Mouse (Mus musculus) liver, embryonic 14.5 days (tissue): Measurements from ENCODE around the gene Serpinb2. TPM values are rescaled to one million over a fixed set of nuclear protein-coding genes. Genes with fewer than 3 reads are reported as not detected.

ENCODE experiments used
- ATAC-seq: fragments of 200-750 bp; cut with Nextera tagmentation; 2 replicates; pipeline ENCODE4 v1.8.0; 2017; ENCODE audit warnings: moderate number of reproducible peaks, mild to moderate bottlenecking, moderate library complexity; ENCODE audit not compliant: insufficient read depth
- DNase-seq, 3 experiments: peaks; one replicate each; pipeline ENCODE4 v3.0.0-alpha.2; 2012 to 2013; ENCODE audit warnings: low read depth in 3 of 3, low spot score in 3 of 3
- H3K27ac ChIP-seq: fragments of 300-500 bp; sonication (generic); 2 replicates; pipeline ENCODE4 v1.5.1; 2014; ENCODE audit warnings: moderate library complexity, mild to moderate bottlenecking, control low read depth, inconsistent platforms
- H3K27me3 ChIP-seq: fragments of 300-500 bp; sonication (generic); 2 replicates; pipeline ENCODE4 v1.6.1; 2014; ENCODE audit warnings: mild to moderate bottlenecking, low read length, moderate library complexity; ENCODE audit not compliant: control insufficient read depth, insufficient read depth
- H3K36me3 ChIP-seq: fragments of 300-500 bp; sonication (generic); replicated peaks from 2 replicates; pipeline ENCODE4 v1.6.1; 2014; ENCODE audit warnings: low read depth; ENCODE audit not compliant: control insufficient read depth, insufficient read depth
- H3K4me1 ChIP-seq, 2 experiments: fragments of 200-500 bp in 1 of 2; fragments of 300-500 bp in 1 of 2; sonication (generic) in 1 of 2; replicated peaks; 2 replicates each; pipeline ENCODE4 v1.6.1; 2012 to 2014; ENCODE audit warnings: antibody characterized with exemption in 1 of 2, inconsistent platforms in 1 of 2, low read length in 1 of 2; ENCODE audit not compliant: control insufficient read depth in 2 of 2, insufficient read depth in 2 of 2
- H3K4me2 ChIP-seq: fragments of 300-500 bp; sonication (generic); 2 replicates; pipeline ENCODE4 v1.6.1; 2014; ENCODE audit warnings: low read depth, mild to moderate bottlenecking, control low read depth, moderate library complexity
- H3K4me3 ChIP-seq, 2 experiments: fragments of 200-500 bp in 1 of 2; fragments of 300-500 bp in 1 of 2; sonication (generic) in 1 of 2; 2 replicates each; pipeline ENCODE4 v1.5.1; 2012 to 2014; ENCODE audit warnings: low read depth in 2 of 2, low read length in 2 of 2, mild to moderate bottlenecking in 2 of 2, control low read depth in 1 of 2, inconsistent platforms in 1 of 2, moderate library complexity in 1 of 2; ENCODE audit not compliant: insufficient read depth in 1 of 2
- H3K9ac ChIP-seq: fragments of 300-500 bp; sonication (generic); replicated peaks from 2 replicates; pipeline ENCODE4 v1.6.1; 2014; ENCODE audit warnings: mild to moderate bottlenecking, control low read depth, moderate library complexity
- H3K9me3 ChIP-seq: fragments of 300-500 bp; sonication (generic); 2 replicates; pipeline ENCODE4 v1.6.1; 2016; ENCODE audit warnings: low read length, mixed read lengths; ENCODE audit not compliant: control insufficient read depth
- CTCF ChIP-seq: IDR thresholded peaks from 2 replicates; pipeline ENCODE4 v1.5.1; 2016; ENCODE audit warnings: antibody characterized with exemption, low read depth, control low read depth
- EP300 ChIP-seq: IDR thresholded peaks from 2 replicates; pipeline ENCODE4 v1.6.1; 2016; ENCODE audit warnings: antibody characterized with exemption, low read depth
- WGBS: fragments of 180-500 bp; shearing (Covaris S2); extraction: QIAGEN DNeasy Blood & Tissue Kit; methylation state at CpG from one replicate; pipeline ENCODE4 v1.1.7; 2014; ENCODE audit not compliant: insufficient replicate concordance; 5-methylcytosine and 5-hydroxymethylcytosine counted together
- polyA plus RNA-seq, 2 experiments: library from polyadenylated mRNA; depleted of rRNA in 1 of 2; stranded (reverse) in 1 of 2; unstranded in 1 of 2; fragments of >200 nt; fragmentation: Nextera tagmentation in 1 of 2; extraction: Ambion mirVana in 1 of 2; gene quantifications; 2 replicates each; pipeline versions ENCODE4 v1.2.1 to v1.2.3; 2012 to 2014

The Serpinb2 gene
- polyA plus RNA-seq, 2 experiments = 2.1 to 3.4 TPM

GRCm38 (mm10) chr1:107577514-107577913, 66.3 kb downstream of the Serpinb2 start:
- no peaks in the 10 kb centered on the region for H3K36me3 ChIP-seq
- H3K4me2 ChIP-seq = no peak overlapping the region
- no peak overlapping the region for H3K27ac ChIP-seq
- no peak overlapping the region for H3K9ac ChIP-seq
- TF ChIP-seq EP300 (no peak), CTCF (no peak)
- no peak overlapping the region for H3K4me3 ChIP-seq
- WGBS = 67% methylated on average over 1 of the region's 1 CpGs
- ATAC-seq (no peak), DNase-seq (no peak)
- H3K9me3 ChIP-seq = no peaks in the 10 kb centered on the region
- H3K4me1 ChIP-seq = no peaks in the 10 kb centered on the region
- no peaks in the 10 kb centered on the region for H3K27me3 ChIP-seq

- Histone ChIP-seq H3K4me3 (no peak overlapping the region), H3K36me3 (no peaks in the 10 kb centered on the region), H3K27me3 (no peaks in the 10 kb centered on the region), H3K9ac (no peak overlapping the region), H3K4me1 (no peaks in the 10 kb centered on the region), H3K4me2 (no peak overlapping the region), H3K9me3 (no peaks in the 10 kb centered on the region), H3K27ac (no peak overlapping the region)
- no peak for DNase-seq
- no peak for ATAC-seq
- WGBS = 45% methylated on average over 1 of the region's 1 CpGs
- TF ChIP-seq EP300 = no peak
- TF ChIP-seq CTCF = no peak
These were observed 70.0 kb downstream of the Serpinb2 start for GRCm38 (mm10) chr1:107581220-107581619.

GRCm38 (mm10) chr1:107582900-107583299, 71.7 kb downstream of the Serpinb2 start:
- Histone ChIP-seq H3K4me1 (no peaks in the 10 kb centered on the region), H3K9me3 (no peaks in the 10 kb centered on the region), H3K4me2 (no peak overlapping the region), H3K27ac (no peak overlapping the region), H3K4me3 (no peak overlapping the region), H3K27me3 (no peaks in the 10 kb centered on the region), H3K9ac (no peak overlapping the region), H3K36me3 (no peaks in the 10 kb centered on the region)
- DNase-seq (no peak), ATAC-seq (no peak)
- TF ChIP-seq CTCF (no peak), EP300 (no peak)

GRCm38 (mm10) chr1:107583958-107584376, 72.7 kb downstream of the Serpinb2 start:
- no peak overlapping the region for H3K27ac ChIP-seq
- TF ChIP-seq CTCF (no peak), EP300 (no peak)
- no peak for ATAC-seq
- WGBS = 0% methylated on average over 1 of the region's 1 CpGs
- H3K4me1 ChIP-seq = no peaks in the 10 kb centered on the region
- H3K27me3 ChIP-seq = no peaks in the 10 kb centered on the region
- no peak overlapping the region for H3K4me3 ChIP-seq
- H3K36me3 ChIP-seq = no peaks in the 10 kb centered on the region
- no peak overlapping the region for H3K9ac ChIP-seq
- DNase-seq = no peak
- H3K9me3 ChIP-seq = no peaks in the 10 kb centered on the region
- no peak overlapping the region for H3K4me2 ChIP-seq

- H3K27me3 ChIP-seq = no peaks in the 10 kb centered on the region
- WGBS = 41% methylated on average over 3 of the region's 3 CpGs
- H3K4me2 ChIP-seq = no peak overlapping the region
- H3K27ac ChIP-seq = no peak overlapping the region
- H3K4me1 ChIP-seq = no peaks in the 10 kb centered on the region
- ATAC-seq = no peak
- no peaks in the 10 kb centered on the region for H3K9me3 ChIP-seq
- TF ChIP-seq CTCF (no peak), EP300 (no peak)
- H3K4me3 ChIP-seq = no peak overlapping the region
- no peaks in the 10 kb centered on the region for H3K36me3 ChIP-seq
- H3K9ac ChIP-seq = no peak overlapping the region
- DNase-seq = no peak
These were observed 73.7 kb downstream of the Serpinb2 start for GRCm38 (mm10) chr1:107584932-107585331.

Other genes starting within 250 kb of the Serpinb2 start
- gene Serpinb3b, start 233.1 kb upstream of the Serpinb2 start, polyA plus RNA-seq (2012; rRNA removed) = not detected in 2 replicates
- not detected in 2 replicates for gene Serpinb3b, start 233.1 kb upstream of the Serpinb2 start, polyA plus RNA-seq (2014; fragmentation: Nextera tagmentation; extraction: Ambion mirVana)
- not detected in 2 replicates for gene Serpinb3c, start 233.1 kb upstream of the Serpinb2 start, polyA plus RNA-seq (2012; rRNA removed)
- gene Serpinb3c, start 233.1 kb upstream of the Serpinb2 start, polyA plus RNA-seq (2014; fragmentation: Nextera tagmentation; extraction: Ambion mirVana) = not detected in 2 replicates
- not detected in 2 replicates for gene Serpinb11, start 150.2 kb upstream of the Serpinb2 start, polyA plus RNA-seq (2012; rRNA removed)
- not detected in 2 replicates for gene Serpinb11, start 150.2 kb upstream of the Serpinb2 start, polyA plus RNA-seq (2014; fragmentation: Nextera tagmentation; extraction: Ambion mirVana)
- gene Serpinb7, start 111.8 kb upstream of the Serpinb2 start, polyA plus RNA-seq (2012; rRNA removed) = not detected in 2 replicates
- gene Serpinb7, start 111.8 kb upstream of the Serpinb2 start, polyA plus RNA-seq (2014; fragmentation: Nextera tagmentation; extraction: Ambion mirVana) = not detected in 2 replicates
- gene Serpinb8, start 78.6 kb downstream of the Serpinb2 start, polyA plus RNA-seq (2012; rRNA removed) = 0.05 and 0.09 TPM in 2 replicates
- 0.21 and 0.46 TPM in 2 replicates for gene Serpinb8, start 78.6 kb downstream of the Serpinb2 start, polyA plus RNA-seq (2014; fragmentation: Nextera tagmentation; extraction: Ambion mirVana)